Mouse (Mus musculus): ENCODE results near the gene Gsdme. TPM values are rescaled to one million over a fixed set of nuclear protein-coding genes. Genes with fewer than 3 reads are reported as not detected.

The Gsdme gene
- polyA plus RNA-seq (2016; fragmentation: Nextera tagmentation; extraction: Ambion mirVana) = 41.7 and 47.0 TPM in 2 replicates

GRCm38 (mm10) chr6:50263670-50264069 is at the start of gene Gsdme:
TSS of gene Gsdme (minus strand) at chr6:50263862.
- Histone ChIP-seq H3K9me3 (no peaks in the 10 kb centered on the region), H3K36me3 (no peaks in the 10 kb centered on the region), H3K27ac (no peak within 1 kb of the TSS), H3K4me3 (no peak within 1 kb of the TSS), H3K4me1 (replicated peaks) (peaks cover 19% of the 10 kb centered on the region), H3K27me3 (ENCODE audit: insufficient read depth, poor library complexity, severe bottlenecking) (no peaks in the 10 kb centered on the region)
- WGBS = 87% methylated on average over 6 of the region's 6 CpGs
- no peak for DNase-seq (ENCODE audit: low spot score)

DNA sequence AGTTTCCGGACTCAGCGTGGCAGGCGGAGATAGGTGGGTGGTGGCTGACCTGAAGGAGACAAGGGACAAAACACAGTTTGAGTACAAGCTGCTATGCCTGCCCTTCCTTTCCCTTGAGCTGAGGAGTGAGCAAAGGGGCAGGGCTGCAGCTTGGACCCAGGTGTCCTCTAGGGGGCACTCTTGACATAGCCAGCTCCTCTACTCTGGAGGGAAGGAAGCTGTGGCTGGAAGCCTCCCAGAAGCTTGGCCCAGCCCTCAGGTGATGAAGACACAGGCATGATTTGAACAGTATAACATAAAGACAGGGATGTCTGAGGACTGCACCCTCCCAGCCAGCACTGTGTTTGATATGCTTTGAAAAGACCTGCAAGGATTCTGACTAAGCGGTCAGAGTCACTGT is 49.0 kb upstream of the Gsdme start:
- WGBS = 46% methylated on average over 4 of the region's 4 CpGs
- Histone ChIP-seq H3K9me3 (no peaks in the 10 kb centered on the region), H3K4me3 (no peak overlapping the region), H3K27me3 (ENCODE audit: insufficient read depth, poor library complexity, severe bottlenecking) (no peaks in the 10 kb centered on the region), H3K36me3 (no peaks in the 10 kb centered on the region), H3K4me1 (replicated peaks) (peaks cover 3% of the 10 kb centered on the region; the same call in 1 of the 2 replicates), H3K27ac (no peak overlapping the region)
- peak; percentile 69 for DNase-seq (ENCODE audit: low spot score)

GRCm38 (mm10) chr6:50309019-50309418 is 45.4 kb upstream of the Gsdme start:
- 40% methylated on average over 6 of the region's 6 CpGs for WGBS
- no peak overlapping the region for H3K27ac ChIP-seq
- H3K4me1 ChIP-seq (replicated peaks) = no peaks in the 10 kb centered on the region
- no peaks in the 10 kb centered on the region for H3K9me3 ChIP-seq
- DNase-seq (ENCODE audit: low spot score) = peak; percentile 51
- no peak overlapping the region for H3K4me3 ChIP-seq
- H3K36me3 ChIP-seq = no peaks in the 10 kb centered on the region
- no peaks in the 10 kb centered on the region for H3K27me3 ChIP-seq (ENCODE audit: insufficient read depth, poor library complexity, severe bottlenecking)

DNA sequence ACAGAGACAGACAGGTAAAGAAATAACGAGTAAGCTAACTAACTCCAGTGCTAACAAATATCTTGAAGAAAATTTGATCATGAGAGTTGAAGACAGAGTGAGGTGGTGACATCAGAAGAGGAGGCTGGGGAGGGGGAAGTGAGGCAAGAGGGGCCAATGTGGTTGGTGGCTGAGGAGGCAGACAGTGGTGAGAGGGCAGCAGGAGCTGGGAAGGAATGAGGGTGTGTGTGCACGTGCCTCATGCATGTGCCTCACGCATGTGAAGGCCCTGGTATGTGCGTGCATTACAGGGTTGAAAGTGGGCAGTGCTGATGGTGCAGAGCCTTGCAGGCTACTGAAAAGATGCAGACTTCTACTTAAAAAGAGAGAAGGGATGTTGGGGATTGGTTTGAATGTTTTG is 43.0 kb upstream of the Gsdme start:
- DNase-seq (ENCODE audit: low spot score) = no peak
- H3K4me1 ChIP-seq (replicated peaks) = no peaks in the 10 kb centered on the region
- no peaks in the 10 kb centered on the region for H3K27me3 ChIP-seq (ENCODE audit: insufficient read depth, poor library complexity, severe bottlenecking)
- no peaks in the 10 kb centered on the region for H3K36me3 ChIP-seq
- no peak overlapping the region for H3K4me3 ChIP-seq
- H3K9me3 ChIP-seq = no peaks in the 10 kb centered on the region
- 81% methylated on average over 4 of the region's 4 CpGs for WGBS
- no peak overlapping the region for H3K27ac ChIP-seq

DNA sequence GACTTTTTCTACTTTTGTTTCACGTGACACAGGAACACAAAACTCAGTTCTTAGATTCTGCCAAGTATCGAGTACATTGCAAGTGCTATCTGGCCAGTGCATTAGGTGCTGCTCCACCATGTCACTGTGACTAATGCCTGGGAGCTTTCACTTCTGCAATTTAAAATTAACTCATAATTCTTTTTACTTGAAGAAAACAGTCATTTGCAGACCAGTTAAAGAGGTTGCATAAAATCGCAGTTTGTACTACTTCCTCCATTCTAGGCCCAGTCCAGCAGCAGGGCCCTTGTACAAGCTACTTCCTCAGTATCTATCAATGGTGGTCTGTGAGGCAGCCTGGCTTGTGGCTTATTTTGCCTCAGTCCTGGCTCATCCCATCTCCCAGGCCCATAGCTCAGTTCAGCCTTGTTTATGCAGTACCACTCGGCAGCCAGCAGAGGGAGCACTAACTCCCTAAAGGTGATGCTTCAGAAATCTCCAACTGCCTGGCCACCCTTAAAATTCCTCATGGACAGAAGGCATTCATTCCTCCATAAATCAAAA is 41.4 kb upstream of the Gsdme start:
- H3K27me3 ChIP-seq (ENCODE audit: insufficient read depth, poor library complexity, severe bottlenecking) = no peaks in the 10 kb centered on the region
- H3K4me1 ChIP-seq (replicated peaks) = no peaks in the 10 kb centered on the region
- H3K9me3 ChIP-seq = no peaks in the 10 kb centered on the region
- H3K36me3 ChIP-seq = no peaks in the 10 kb centered on the region
- no peak overlapping the region for H3K4me3 ChIP-seq
- no peak overlapping the region for H3K27ac ChIP-seq
- WGBS = 67% methylated on average over 4 of the region's 4 CpGs
- peak; percentile 70 for DNase-seq (ENCODE audit: low spot score)

DNA sequence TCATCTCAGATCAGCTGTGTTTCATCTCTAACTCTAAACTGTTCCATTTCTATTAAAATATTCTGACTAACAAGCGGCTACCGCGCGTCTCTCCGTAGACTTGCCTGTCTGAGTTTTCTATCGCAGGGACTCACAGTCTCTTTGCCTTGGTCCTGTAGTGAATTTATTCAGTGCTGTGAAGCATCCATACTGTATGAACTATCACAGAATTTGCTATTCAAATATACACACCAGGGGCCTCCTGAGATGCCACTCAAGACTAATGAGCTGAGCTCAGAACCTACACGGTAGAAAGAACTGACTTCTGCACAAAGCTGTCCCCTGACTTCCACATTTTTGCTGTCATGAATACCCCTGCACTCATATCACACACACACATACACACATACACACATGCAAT is 37.5 kb upstream of the Gsdme start:
- Histone ChIP-seq H3K36me3 (no peaks in the 10 kb centered on the region), H3K4me1 (replicated peaks) (no peaks in the 10 kb centered on the region), H3K4me3 (no peak overlapping the region), H3K27me3 (ENCODE audit: insufficient read depth, poor library complexity, severe bottlenecking) (no peaks in the 10 kb centered on the region), H3K9me3 (no peaks in the 10 kb centered on the region), H3K27ac (no peak overlapping the region)
- DNase-seq (ENCODE audit: low spot score) = no peak
- 87% methylated on average over 7 of the region's 7 CpGs for WGBS

- 68% methylated on average over 6 of the region's 6 CpGs for whole genome bisulfite sequencing
- Histone ChIP-seq H3K27ac (no peak overlapping the region), H3K4me3 (no peak overlapping the region), H3K27me3 (ENCODE audit: insufficient read depth, poor library complexity, severe bottlenecking) (no peaks in the 10 kb centered on the region), H3K36me3 (no peaks in the 10 kb centered on the region), H3K4me1 (replicated peaks) (no peaks in the 10 kb centered on the region), H3K9me3 (no peaks in the 10 kb centered on the region)
- no peak for DNase-seq (ENCODE audit: low spot score)
Observed at GRCm38 (mm10) chr6:50300622-50301021, 37.0 kb upstream of the Gsdme start.

DNA sequence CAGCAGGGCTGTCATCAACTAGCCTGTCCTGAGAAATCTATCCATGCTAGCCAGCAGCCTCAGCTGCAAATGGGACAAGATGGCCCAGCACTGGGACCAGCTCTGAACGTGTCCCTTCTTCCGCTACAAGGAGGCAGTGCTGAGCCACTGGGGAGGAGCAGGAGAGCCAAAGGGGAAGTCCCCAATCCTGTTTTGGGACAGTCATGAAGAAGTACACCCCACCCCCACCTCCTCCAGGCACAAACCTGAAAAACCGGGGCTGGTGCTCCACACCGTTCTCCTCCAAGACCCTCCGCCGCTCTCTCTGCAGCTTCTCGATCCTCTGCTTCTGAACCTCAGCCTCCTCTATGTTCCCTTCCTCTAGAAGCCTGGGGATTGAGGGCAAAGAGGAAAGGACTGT is 35.4 kb upstream of the Gsdme start:
- Histone ChIP-seq H3K27me3 (ENCODE audit: insufficient read depth, poor library complexity, severe bottlenecking) (no peaks in the 10 kb centered on the region), H3K4me3 (no peak overlapping the region), H3K27ac (no peak overlapping the region), H3K36me3 (no peaks in the 10 kb centered on the region), H3K9me3 (no peaks in the 10 kb centered on the region), H3K4me1 (replicated peaks) (no peaks in the 10 kb centered on the region)
- 85% methylated on average over 7 of the region's 7 CpGs for WGBS
- DNase-seq (ENCODE audit: low spot score) = no peak

DNA sequence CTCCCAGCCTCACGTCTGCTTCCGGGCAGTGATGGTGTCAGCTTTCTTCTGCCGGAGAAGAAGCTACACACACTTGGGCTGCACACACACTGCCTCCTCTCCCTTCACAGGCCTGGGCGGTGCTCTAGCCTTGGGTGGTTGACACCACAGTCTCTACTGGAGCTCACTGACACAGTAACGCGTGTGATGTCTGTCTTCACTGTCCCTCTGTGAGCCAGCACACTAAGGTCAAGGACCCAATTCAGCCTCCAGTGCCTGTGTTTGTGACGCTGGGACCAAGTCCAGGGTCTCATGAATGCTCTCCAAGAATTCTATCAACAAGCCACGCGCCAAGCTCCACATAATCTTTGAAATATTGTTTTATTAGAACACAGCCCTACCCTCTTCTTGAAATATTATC is 34.0 kb upstream of the Gsdme start:
- no peaks in the 10 kb centered on the region for H3K9me3 ChIP-seq
- no peak for DNase-seq (ENCODE audit: low spot score)
- H3K4me3 ChIP-seq = no peak overlapping the region
- no peak overlapping the region; the same call in 1 of the 2 replicates for H3K27ac ChIP-seq
- WGBS = 89% methylated on average over 9 of the region's 9 CpGs
- H3K4me1 ChIP-seq (replicated peaks) = no peaks in the 10 kb centered on the region
- H3K27me3 ChIP-seq (ENCODE audit: insufficient read depth, poor library complexity, severe bottlenecking) = no peaks in the 10 kb centered on the region
- no peaks in the 10 kb centered on the region for H3K36me3 ChIP-seq

DNA sequence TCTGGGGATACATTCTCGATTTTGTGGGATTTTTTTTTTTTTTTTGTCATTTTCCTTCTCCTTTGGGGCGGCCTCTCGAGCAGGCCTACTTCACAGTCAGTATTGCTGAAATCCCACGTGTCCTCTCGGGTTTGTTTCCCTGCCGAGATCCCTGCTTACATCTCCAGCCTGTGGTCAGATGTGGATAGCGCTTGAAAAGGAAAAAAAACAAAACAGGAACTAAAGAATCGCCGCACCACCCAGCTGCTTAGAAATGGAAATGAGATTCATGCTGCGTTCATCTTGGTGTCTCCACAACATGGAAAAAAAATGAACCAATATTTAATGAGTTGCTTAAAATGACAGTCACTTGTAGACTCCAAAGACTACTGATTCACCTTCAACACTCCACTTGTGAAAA is 31.5 kb upstream of the Gsdme start:
- no peak overlapping the region for H3K27ac ChIP-seq
- no peaks in the 10 kb centered on the region for H3K27me3 ChIP-seq (ENCODE audit: insufficient read depth, poor library complexity, severe bottlenecking)
- 76% methylated on average over 10 of the region's 10 CpGs for WGBS

GRCm38 (mm10) chr6:50294128-50294527 is 30.5 kb upstream of the Gsdme start:
- Histone ChIP-seq H3K27ac (no peak overlapping the region), H3K4me3 (no peak overlapping the region), H3K27me3 (ENCODE audit: insufficient read depth, poor library complexity, severe bottlenecking) (no peaks in the 10 kb centered on the region), H3K4me1 (replicated peaks) (no peaks in the 10 kb centered on the region), H3K36me3 (no peaks in the 10 kb centered on the region), H3K9me3 (no peaks in the 10 kb centered on the region)
- WGBS = 54% methylated on average over 1 of the region's 1 CpGs
- DNase-seq (ENCODE audit: low spot score) = peak; percentile 62

More for the DNA sequence above, 31.5 kb upstream of the Gsdme start:
- no peak for DNase-seq (ENCODE audit: low spot score)
- Histone ChIP-seq H3K36me3 (no peaks in the 10 kb centered on the region), H3K9me3 (no peaks in the 10 kb centered on the region), H3K4me3 (no peak overlapping the region), H3K4me1 (replicated peaks) (no peaks in the 10 kb centered on the region)

GRCm38 (mm10) chr6:50291650-50292049 is 28.0 kb upstream of the Gsdme start:
- no peaks in the 10 kb centered on the region for H3K27me3 ChIP-seq (ENCODE audit: insufficient read depth, poor library complexity, severe bottlenecking)
- no peaks in the 10 kb centered on the region for H3K9me3 ChIP-seq
- 82% methylated on average over 4 of the region's 4 CpGs for WGBS
- H3K4me3 ChIP-seq = no peak overlapping the region
- H3K4me1 ChIP-seq (replicated peaks) = no peaks in the 10 kb centered on the region
- no peaks in the 10 kb centered on the region for H3K36me3 ChIP-seq
- no peak overlapping the region for H3K27ac ChIP-seq
- no peak for DNase-seq (ENCODE audit: low spot score)

- Histone ChIP-seq H3K36me3 (no peaks in the 10 kb centered on the region), H3K4me1 (replicated peaks) (no peaks in the 10 kb centered on the region), H3K9me3 (peaks cover 3% of the 10 kb centered on the region; the same call in 1 of the 2 replicates), H3K4me3 (no peak overlapping the region), H3K27ac (no peak overlapping the region), H3K27me3 (ENCODE audit: insufficient read depth, poor library complexity, severe bottlenecking) (no peaks in the 10 kb centered on the region)
- DNase-seq (ENCODE audit: low spot score) = no peak
- 91% methylated on average over 3 of the region's 3 CpGs for WGBS
Observed at GRCm38 (mm10) chr6:50286881-50287280, 23.2 kb upstream of the Gsdme start.

DNA sequence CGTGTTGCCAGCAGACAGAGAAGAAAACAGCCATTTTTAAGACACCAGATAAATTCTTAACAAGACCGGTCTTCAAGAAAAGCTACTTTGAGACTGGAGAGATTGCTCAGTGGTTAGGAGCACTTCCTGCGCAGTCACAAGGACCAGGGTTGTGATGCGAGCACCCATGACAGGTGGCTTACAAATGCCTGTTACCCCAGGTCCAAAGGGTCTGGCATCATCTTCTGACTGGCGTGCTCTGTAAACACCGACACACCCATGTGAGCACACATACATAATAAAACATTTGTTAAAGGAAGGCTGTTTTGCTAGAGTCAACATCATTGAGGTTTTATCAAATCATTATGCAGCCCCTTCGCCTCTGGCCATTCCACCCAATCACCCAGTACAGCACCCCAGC is 16.0 kb upstream of the Gsdme start:
- H3K4me3 ChIP-seq = no peak overlapping the region

More for the DNA sequence above, 16.0 kb upstream of the Gsdme start:
- DNase-seq (ENCODE audit: low spot score) = no peak
- no peaks in the 10 kb centered on the region; the same call in 1 of the 2 replicates for H3K9me3 ChIP-seq
- no peak overlapping the region for H3K27ac ChIP-seq
- no peaks in the 10 kb centered on the region for H3K27me3 ChIP-seq (ENCODE audit: insufficient read depth, poor library complexity, severe bottlenecking)
- H3K4me1 ChIP-seq (replicated peaks) = no peaks in the 10 kb centered on the region
- 92% methylated on average over 7 of the region's 7 CpGs for WGBS
- no peaks in the 10 kb centered on the region for H3K36me3 ChIP-seq

Measured in hindbrain, embryonic 10.5 days (tissue).